Mouse (Mus musculus) embryo, embryonic 10.5 days (tissue): ENCODE results near the gene Meis1.

Experiments used
- DNase-seq: peaks from one replicate; pipeline ENCODE4 v3.0.0-alpha.2; 2015; ENCODE audit warnings: low spot score

The Meis1 gene

DNA sequence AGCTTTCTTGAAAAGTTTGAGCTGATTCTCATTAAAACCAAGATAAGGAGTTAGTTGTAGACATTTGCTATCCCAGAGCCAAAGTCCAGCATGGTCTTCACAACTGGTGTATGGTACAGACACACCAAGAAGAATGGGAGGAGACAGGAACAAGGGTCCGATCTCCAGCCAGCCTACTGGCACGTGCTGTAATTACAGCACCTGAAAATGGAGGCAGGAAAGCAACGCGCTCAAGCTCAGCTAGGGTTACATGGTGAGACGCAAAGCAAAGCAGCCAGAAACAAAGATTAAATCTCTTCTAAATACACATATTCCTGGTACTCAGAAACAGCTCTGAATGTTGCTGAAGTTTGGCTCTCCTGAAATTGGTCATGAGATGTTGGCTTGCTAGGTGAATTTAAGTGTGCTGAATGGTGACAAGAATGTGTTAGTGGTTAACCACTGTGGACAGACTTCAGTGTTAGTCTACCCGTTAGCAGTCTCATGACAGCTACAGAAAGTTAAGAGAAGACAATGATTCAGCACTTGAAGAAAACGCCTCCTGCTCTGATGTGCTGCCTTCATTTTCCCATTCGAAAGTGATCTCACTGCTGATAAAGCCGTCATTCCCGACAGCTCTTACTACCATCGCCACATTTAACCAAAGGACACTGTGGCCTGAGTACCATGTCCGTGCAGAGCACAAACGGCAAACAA lies 70.0 kb downstream of the Meis1 start:
- DNase-seq: no peak

GRCm38 (mm10) chr11:18947434-18947833 lies 71.4 kb downstream of the Meis1 start:
- DNase-seq: no peak

- peak; percentile 52 for DNase-seq
Observed at GRCm38 (mm10) chr11:18945778-18946177, 73.0 kb downstream of the Meis1 start.

DNA sequence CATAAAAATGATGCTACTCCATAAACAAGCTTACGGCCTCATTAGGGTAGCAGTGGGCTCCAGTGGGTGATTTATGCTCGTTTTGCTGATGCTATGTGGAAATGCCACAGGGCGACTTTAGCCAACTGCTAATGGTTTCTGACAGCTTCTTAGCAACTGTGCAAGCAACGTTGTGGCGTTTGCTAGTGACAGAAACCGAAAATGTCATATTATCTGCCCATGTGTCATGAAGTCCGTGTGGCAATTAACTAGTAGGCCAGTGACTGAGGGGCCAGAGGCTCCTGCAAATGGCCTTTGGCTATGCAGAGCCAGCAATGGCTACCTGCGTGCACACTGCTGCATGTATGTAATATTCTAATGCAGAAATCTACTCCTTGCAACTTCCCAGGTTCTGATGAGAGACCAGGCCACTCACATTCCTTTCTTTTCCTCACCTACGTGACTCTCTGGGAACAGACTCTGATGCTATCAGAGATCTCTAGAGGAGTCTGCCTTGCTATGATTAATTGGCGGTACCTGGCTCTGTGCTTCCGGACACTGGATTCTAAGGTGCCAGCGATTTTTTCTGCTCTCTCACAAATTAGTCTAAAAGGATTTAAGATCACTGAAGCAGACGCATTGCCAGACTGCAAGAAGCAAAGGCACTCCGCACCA lies 73.7 kb downstream of the Meis1 start:
- no peak for DNase-seq

DNA sequence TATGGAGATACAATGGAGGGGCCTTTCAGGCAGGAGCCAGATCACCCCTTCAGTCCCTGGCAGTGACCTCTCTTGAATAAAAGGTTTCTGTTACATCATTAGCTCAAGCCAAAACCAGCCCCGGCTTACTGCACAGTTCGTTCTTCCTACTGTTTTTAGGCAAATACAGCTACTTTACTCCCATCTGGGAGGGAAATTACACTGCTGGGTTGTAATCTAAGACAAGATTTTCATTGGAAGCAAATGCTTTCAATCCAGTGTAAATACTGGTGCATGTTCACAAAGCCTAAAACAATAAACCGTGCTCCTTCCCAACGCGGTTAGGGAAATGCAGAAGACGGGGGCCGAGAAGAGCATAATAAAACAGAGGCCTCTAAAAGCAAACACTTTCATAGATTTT lies 74.6 kb downstream of the Meis1 start:
- peak; percentile 39 for DNase-seq

- DNase-seq: no peak
Observed at GRCm38 (mm10) chr11:18942990-18943389, 75.8 kb downstream of the Meis1 start.

GRCm38 (mm10) chr11:18940916-18941315 lies 77.9 kb downstream of the Meis1 start:
- DNase-seq: no peak

GRCm38 (mm10) chr11:18934921-18935320 lies 83.9 kb downstream of the Meis1 start:
- no peak for DNase-seq

DNA sequence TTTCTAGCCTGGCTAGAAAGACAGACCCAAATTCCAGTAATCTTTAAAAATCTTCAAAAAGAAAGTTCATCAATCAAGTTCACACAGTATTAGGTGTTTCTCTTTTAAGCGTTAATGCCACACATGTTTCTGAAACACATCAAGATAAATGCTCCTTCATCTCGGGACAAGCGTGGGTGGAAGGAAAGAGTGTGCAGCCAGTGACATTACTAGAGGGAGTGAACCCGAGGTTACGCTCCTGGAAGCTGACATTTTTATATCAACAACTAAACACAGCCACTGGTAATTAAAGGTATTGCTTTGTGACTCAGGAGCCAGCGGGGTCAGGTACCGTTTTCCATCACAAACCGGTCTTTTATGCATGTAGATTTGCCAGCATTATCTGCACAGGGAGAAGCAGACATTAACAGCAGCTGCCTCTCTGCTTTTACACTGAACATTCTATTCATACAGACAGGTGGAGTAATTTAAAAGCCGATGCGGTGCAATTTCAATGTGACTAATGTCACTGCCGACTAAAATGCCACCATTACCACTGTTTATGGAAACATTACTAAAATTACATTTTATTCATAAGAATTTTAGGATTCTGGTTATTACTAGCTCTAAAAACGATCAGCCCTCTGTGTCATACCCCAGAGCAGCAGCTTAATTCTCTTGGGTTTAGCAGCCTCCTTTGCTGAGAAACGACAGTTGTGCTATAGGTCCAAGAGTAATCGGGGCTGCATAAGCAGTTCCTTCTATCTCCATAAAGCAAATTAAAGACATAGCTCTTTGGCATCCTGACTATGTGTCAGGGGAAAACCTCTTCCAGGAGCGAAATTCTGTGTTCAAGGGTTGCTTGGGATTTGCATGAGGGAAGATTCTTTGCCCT lies 87.5 kb downstream of the Meis1 start:
- peak; percentile 36 for DNase-seq

DNA sequence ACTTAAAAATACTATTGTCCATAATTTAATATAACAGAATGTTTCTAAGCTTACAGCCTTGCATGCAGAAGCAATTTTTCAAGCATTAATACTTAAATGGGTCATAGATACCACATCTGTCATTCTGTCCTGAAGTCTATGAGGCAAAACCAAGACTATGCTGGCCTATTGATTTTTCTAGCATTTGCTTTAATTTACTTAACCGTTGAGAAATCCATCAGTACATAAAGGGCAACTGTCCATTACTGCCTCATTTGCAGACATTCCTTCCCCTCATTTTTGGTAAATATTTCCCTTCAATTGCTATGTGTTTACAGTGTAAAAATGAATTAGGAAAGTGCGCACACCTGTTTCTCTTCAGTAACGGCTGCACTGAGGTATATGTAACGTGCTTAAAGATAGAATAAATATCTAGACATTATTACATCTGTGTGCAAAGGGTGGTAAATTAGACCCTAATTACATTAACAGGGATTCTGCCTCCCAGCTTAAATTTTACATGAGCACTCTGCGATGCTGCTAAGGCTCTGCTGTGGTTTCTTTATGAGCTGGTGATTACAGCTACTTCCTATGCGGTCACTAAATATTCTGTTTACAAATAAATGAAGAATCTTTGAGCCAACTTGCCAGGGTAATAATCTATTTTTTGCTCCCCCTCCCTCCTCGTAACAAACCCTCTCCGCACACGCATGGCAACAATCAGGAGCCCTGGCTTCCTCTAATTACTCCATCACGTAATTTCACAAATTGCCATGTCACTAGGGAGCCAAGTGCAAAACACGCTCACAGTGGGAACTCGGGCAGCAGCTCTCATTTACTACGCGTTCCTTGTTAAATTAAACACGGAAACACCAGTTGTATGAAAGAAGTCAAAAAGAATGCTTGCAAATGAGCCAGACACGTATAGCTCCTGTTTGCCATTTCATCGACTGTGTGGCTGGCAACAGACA lies 88.7 kb downstream of the Meis1 start:
- DNase-seq: no peak

GRCm38 (mm10) chr11:18927351-18927750 lies 91.4 kb downstream of the Meis1 start:
- peak; percentile 66 for DNase-seq

- DNase-seq: no peak
Observed at GRCm38 (mm10) chr11:18926798-18927197, 92.0 kb downstream of the Meis1 start.

- no peak for DNase-seq
Observed at GRCm38 (mm10) chr11:18924583-18925334, 94.0 kb downstream of the Meis1 start.

DNA sequence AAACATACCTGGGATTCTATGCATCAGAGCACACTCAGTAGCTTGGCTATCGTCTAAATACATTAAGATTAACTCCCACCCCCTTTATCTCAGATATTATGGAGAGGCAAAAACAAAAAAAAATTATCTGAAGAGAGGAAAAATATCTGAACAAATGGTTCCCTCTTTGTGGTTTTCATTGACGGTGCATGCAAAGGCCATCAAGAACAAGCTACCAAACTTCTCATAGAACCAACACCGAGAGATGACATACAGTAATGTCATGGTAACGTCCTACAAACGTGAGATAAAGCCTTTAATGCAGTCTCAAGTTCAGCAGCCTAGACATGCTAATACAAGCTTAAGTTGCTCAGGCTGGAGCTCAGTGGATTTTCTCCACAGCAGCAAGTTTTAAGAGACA lies 95.5 kb downstream of the Meis1 start:
- DNase-seq: no peak

GRCm38 (mm10) chr11:18920651-18921050 lies 98.1 kb downstream of the Meis1 start:
- DNase-seq: no peak

DNA sequence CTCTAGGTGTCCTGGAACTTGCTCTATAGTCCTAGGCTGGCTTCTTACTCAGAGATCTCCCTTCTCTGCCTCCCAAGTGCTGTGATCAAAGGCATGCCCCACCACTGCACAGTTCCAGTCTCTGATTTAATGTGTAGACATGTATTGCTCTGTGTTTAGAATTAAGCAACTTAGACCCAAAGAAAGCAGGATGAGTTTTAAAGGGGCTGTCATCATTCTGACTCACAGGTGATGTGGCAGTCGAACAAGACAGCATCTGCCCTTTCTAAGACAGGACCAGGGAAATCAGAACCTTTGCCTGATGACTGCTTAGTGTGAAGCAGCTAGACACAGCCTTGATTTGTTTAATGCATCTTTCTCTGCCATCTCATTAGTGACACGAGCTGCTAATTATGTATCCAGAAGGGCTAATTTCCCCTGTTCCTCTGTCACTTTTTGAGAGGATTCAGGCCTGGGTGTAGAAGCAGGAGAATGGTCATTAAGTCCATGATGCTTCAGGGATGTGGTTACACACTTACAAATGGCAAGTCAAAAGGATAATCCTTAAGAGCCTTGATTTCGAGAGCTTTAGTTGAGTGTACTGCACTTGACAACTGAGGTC lies 99.5 kb downstream of the Meis1 start:
- DNase-seq: no peak

DNA sequence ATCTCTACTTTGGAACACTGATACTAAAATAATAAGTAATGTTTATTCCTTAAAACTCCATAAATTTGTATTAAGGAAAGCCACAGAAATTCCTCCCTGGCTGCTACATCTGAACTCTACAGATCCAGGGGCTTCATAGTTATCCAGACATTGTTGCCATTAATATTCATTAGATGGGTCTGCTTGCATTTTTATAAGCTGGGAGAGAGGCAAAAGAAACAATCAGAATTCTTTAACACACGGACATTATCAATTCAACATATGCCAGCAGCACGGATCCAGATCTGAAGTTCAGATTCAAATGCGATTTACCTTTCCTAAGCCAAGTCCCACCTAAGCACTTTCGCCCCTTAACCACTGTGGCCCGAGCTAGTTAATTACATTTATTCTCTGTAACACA lies 100.9 kb downstream of the Meis1 start:
- no peak for DNase-seq

GRCm38 (mm10) chr11:18913251-18913650 lies 105.5 kb downstream of the Meis1 start:
- peak; percentile 43 for DNase-seq

DNA sequence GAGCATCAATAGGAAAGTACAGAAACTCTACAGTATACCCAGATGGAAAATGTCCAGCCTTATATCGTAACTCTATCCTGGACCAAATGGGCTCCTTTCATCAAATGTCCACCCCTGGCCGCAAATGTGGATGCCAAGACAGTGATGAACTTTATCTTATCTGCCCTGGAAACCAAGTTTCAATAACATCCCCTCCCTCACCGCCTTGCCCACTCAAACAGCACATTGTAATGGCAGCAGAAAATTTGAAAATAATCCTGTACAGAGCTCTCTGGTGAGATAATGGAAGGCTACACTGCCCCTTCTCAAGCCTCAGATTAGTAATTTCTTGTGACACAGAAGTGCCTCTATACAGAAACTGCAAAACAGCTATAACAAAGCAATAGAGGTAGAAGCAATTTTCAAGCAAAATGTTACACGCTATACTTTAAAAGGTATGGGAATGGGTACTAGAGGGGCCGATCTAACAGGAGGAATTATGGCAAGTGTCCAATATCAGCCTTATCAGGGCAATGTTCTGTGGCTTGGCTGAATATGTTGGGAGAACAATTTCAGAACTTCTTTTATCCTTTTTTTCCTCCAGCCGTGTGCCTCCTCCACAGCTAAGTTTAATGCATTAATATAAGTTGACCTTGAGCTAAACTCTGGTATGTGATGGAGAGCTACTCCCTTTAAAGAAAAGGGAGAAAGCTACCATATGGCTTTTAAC lies 106.3 kb downstream of the Meis1 start:
- no peak for DNase-seq

- no peak for DNase-seq
Observed at GRCm38 (mm10) chr11:18906866-18907265, 111.9 kb downstream of the Meis1 start.
